Mouse (Mus musculus) midbrain, embryonic 11.5 days (tissue): ENCODE measurements at regions not wholly inside any gene's neighbourhood (a gene's known extent, or its start where the extent isn't known, plus 50 kb on each side); places are given as distances from the start of the nearest gene placed in this dataset.

Source experiments
- ATAC-seq: fragments of 200-750 bp; cut with Nextera tagmentation; 2 replicates; pipeline ENCODE4 v1.8.0; 2017; ENCODE audit warnings: moderate TSS enrichment, moderate library complexity; ENCODE audit not compliant: low FRiP score
- DNase-seq: peaks from one replicate; pipeline ENCODE4 v3.0.0; 2015; ENCODE audit warnings: low spot score; ENCODE audit errors: missing footprints
- H3K27ac ChIP-seq: fragments of 300-500 bp; sonication (generic); 2 replicates; pipeline ENCODE4 v1.5.1; 2014; ENCODE audit warnings: low read depth, low read length
- H3K27me3 ChIP-seq: fragments of 300-500 bp; sonication (generic); 2 replicates; pipeline ENCODE4 v1.6.1; 2014; ENCODE audit warnings: mild to moderate bottlenecking, low read length, moderate library complexity, mixed read lengths; ENCODE audit not compliant: control insufficient read depth, insufficient read depth
- H3K36me3 ChIP-seq: fragments of 300-500 bp; sonication (generic); 2 replicates; pipeline ENCODE4 v1.6.1; 2014; ENCODE audit warnings: mild to moderate bottlenecking, low read length, moderate library complexity, mixed read lengths; ENCODE audit not compliant: control insufficient read depth, insufficient read depth
- H3K4me1 ChIP-seq: fragments of 300-500 bp; sonication (generic); 2 replicates; pipeline ENCODE4 v1.6.1; 2014; ENCODE audit warnings: low read length; ENCODE audit not compliant: control insufficient read depth, insufficient read depth
- H3K4me2 ChIP-seq: fragments of 300-500 bp; sonication (generic); 2 replicates; pipeline ENCODE4 v1.6.1; 2014; ENCODE audit warnings: mild to moderate bottlenecking, moderate library complexity
- H3K4me3 ChIP-seq: fragments of 300-500 bp; sonication (generic); 2 replicates; pipeline ENCODE4 v1.5.1; 2014; ENCODE audit warnings: low read depth, low read length
- H3K9ac ChIP-seq: fragments of 300-500 bp; sonication (generic); 2 replicates; pipeline ENCODE4 v1.6.1; 2014; ENCODE audit warnings: low read length
- H3K9me3 ChIP-seq: fragments of 300-500 bp; sonication (generic); 2 replicates; pipeline ENCODE4 v1.6.1; 2016; ENCODE audit warnings: low read length; ENCODE audit not compliant: control insufficient read depth
- WGBS: fragments of 180-500 bp; shearing (Covaris S2); extraction: QIAGEN DNeasy Blood & Tissue Kit; methylation state at CpG from one replicate; pipeline ENCODE4 v1.1.7; 2014; 5-methylcytosine and 5-hydroxymethylcytosine counted together

DNA sequence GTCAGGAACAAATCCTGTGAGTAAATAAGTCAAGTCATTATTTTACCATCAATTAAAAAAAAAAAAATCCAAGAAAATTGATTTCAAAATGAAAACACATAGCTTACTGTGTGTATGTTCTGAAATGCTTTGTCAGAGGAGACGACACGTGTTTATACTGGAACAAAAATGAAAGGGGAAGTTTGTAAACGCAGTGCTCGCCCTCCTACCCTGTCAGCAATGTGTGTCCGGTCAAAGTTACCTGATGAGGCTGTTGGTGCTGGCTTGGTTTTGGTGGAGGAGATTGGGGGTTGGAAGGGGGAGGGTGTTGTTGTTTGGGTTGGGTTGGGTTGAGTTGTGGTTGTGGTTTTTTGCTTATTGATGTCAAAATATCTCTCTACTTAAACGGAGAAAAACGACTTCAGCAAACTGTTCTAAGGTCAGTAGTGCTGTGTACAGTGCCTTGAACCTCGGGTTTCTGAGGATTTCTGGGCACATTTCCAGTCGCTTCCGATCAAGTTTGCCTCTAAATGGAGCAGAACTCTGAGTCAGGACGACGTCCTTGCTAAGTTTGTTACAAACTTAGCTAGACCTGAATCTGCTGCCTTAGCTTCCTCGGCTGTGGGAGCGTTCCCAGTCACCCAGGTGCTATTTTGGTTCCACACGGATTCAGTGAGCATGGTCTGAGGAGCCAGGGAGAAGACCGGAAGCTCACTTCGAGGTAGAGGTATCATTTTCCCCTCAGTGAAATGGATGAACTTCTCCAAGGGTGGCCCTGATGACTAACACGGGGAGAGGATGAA, 111.6 kb upstream of the Frmd6 start:
- 72% methylated on average over 18 of the region's 18 CpGs for WGBS
- Histone ChIP-seq H3K36me3 (no peaks in the 10 kb centered on the region), H3K27me3 (no peaks in the 10 kb centered on the region), H3K4me3 (no peak overlapping the region), H3K27ac (no peak overlapping the region), H3K9me3 (no peaks in the 10 kb centered on the region), H3K4me2 (no peak overlapping the region), H3K4me1 (no peaks in the 10 kb centered on the region), H3K9ac (no peak overlapping the region)
- ATAC-seq (no peak), DNase-seq (no peak)

DNA sequence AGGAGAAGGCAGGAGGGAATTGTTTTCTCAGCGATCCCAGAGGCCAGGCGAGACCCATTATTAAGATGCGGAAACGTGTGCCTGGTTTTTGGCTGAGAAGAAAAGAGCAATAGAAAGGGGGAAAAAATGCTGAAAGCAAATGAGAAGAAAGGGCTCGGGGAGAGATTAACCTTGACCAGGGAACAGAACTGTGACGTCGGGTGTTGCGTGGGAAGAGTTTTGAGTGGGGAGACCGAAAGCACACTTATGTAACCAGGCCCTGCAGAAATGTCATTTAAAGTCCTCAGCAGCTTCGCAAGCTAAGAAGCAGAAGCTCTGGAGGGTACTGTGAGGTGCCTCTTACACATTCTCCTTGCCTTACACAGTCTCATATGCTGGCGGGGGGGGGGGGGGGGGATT, 111.0 kb upstream of the Frmd6 start:
- no peaks in the 10 kb centered on the region for H3K36me3 ChIP-seq
- WGBS = 35% methylated on average over 11 of the region's 11 CpGs
- DNase-seq = no peak
- no peak overlapping the region for H3K9ac ChIP-seq
- ATAC-seq = no peak
- H3K27ac ChIP-seq = no peak overlapping the region
- H3K4me1 ChIP-seq = no peaks in the 10 kb centered on the region
- H3K9me3 ChIP-seq = no peaks in the 10 kb centered on the region
- no peaks in the 10 kb centered on the region for H3K27me3 ChIP-seq
- H3K4me3 ChIP-seq = no peak overlapping the region
- H3K4me2 ChIP-seq = no peak overlapping the region

- no peak overlapping the region for H3K9ac ChIP-seq
- WGBS = 91% methylated on average over 2 of the region's 2 CpGs
Measured at GRCm38 (mm10) chr12:70715836-70716235, 109.5 kb upstream of the Frmd6 start.

GRCm38 (mm10) chr12:70718602-70719001, 106.7 kb upstream of the Frmd6 start:
- ATAC-seq (no peak), DNase-seq (no peak)
- H3K9ac ChIP-seq = no peak overlapping the region
- H3K27ac ChIP-seq = no peak overlapping the region
- H3K4me1 ChIP-seq = no peaks in the 10 kb centered on the region
- 74% methylated on average over 1 of the region's 1 CpGs for WGBS
- H3K27me3 ChIP-seq = no peaks in the 10 kb centered on the region
- no peak overlapping the region for H3K4me3 ChIP-seq
- H3K36me3 ChIP-seq = no peaks in the 10 kb centered on the region
- H3K4me2 ChIP-seq = no peak overlapping the region
- no peaks in the 10 kb centered on the region for H3K9me3 ChIP-seq

More at GRCm38 (mm10) chr12:70715836-70716235, 109.5 kb upstream of the Frmd6 start:
- Histone ChIP-seq H3K27ac (no peak overlapping the region), H3K36me3 (no peaks in the 10 kb centered on the region), H3K4me3 (no peak overlapping the region), H3K4me1 (no peaks in the 10 kb centered on the region), H3K9me3 (no peaks in the 10 kb centered on the region), H3K4me2 (no peak overlapping the region), H3K27me3 (no peaks in the 10 kb centered on the region)
- ATAC-seq (no peak), DNase-seq (no peak)

DNA sequence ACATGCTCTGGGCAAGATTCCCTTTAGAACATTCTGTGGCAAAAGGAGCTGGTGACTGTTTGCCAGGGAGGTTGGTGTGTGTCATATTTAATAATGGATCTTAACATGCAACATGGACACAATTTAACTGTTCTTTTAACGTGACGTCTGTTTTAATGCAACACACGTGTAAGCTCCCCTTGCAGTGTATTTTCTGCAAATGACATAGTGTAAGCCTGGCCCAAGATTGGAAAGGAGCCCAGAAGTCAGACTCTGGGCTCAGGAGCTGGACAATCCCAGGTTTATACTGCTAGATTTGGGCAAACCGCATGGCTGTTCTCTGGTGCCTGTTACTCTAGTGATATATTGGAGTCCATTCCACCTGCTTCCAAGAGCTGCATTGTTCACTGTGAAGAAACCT, 106.1 kb upstream of the Frmd6 start:
- WGBS = 90% methylated on average over 4 of the region's 4 CpGs
- no peaks in the 10 kb centered on the region for H3K4me1 ChIP-seq
- H3K27ac ChIP-seq = no peak overlapping the region
- ATAC-seq (no peak), DNase-seq (no peak)
- no peak overlapping the region for H3K9ac ChIP-seq
- no peaks in the 10 kb centered on the region for H3K27me3 ChIP-seq
- H3K9me3 ChIP-seq = no peaks in the 10 kb centered on the region
- no peak overlapping the region for H3K4me2 ChIP-seq
- no peaks in the 10 kb centered on the region for H3K36me3 ChIP-seq
- H3K4me3 ChIP-seq = no peak overlapping the region

DNA sequence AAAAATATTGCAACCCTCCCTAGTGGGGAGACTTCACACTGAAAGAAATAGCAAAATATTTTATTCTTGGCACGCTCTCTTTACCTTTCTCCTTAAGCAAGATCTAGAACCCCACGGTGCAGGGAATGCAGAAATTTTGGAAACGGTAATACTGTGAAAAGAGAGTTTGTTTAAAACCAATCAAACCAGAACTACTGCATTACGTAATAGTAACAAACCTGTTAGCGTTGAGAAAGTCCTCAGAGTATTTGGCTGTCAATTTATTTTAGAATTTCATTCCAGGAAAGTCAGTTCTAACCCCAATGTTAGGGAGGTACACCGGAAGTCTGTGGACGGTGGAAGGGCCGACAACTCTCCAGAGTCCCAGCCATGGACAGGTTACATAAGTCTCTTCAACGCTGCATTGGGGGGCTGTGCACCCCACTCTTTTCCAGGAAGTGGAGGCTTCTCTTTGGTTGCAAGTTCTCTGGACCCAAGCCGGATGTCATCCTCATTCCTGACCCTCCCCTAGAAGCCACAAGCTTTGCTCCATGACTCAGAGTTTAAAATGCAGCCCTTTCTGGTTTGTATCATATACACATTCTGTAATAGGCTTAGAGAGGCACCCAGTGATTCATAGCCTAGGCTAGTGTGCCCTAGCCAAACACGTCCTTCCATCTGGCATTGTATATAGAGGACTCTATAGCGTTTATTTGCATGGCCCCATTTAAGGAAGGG, 105.0 kb upstream of the Frmd6 start:
- 90% methylated on average over 12 of the region's 12 CpGs for WGBS
- Histone ChIP-seq H3K27me3 (no peaks in the 10 kb centered on the region), H3K9me3 (no peaks in the 10 kb centered on the region), H3K27ac (no peak overlapping the region), H3K36me3 (no peaks in the 10 kb centered on the region), H3K4me2 (no peak overlapping the region), H3K4me1 (no peaks in the 10 kb centered on the region), H3K9ac (no peak overlapping the region), H3K4me3 (no peak overlapping the region)
- ATAC-seq (no peak), DNase-seq (no peak)

GRCm38 (mm10) chr12:70725326-70725725, 100.0 kb upstream of the Frmd6 start:
- no peak for ATAC-seq

DNA sequence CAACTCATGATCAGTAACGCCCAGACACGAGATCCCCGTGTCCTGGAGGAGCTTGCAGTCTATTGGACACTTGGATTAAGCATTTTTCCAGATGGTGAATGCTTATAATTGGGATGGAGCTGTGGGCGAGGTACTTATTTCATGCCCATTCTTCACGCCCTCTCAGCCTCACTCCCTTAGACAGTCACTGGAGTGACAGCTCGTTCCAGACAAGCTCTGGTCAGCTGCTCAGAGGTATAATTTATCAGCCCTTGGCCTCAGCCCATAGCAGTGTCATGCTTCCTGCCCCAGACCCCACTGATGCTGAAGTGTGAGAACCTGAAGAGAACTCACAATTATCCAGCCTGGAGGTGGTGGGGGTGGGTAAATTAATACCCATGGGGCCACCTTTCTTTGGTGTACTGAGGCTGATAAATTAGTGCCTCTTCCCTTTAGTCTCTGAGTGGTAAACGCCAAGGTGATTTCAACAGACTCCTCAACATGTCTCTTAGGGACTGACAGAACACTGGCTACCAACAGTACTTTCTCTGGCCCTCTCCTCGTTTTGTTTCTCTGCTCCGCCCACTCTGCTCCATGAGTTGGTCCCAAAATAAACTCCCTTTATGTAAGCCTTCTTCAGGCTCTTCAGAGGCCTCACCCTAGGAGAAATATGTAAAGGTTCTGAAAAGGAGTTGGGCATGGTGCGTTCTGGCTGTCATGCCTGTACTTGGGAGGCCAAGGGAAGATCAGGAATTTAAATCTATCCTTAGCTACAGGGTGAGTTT, 97.6 kb upstream of the Frmd6 start:
- Histone ChIP-seq H3K27ac (no peak overlapping the region), H3K27me3 (no peaks in the 10 kb centered on the region), H3K4me2 (no peak overlapping the region), H3K4me1 (no peaks in the 10 kb centered on the region), H3K36me3 (no peaks in the 10 kb centered on the region), H3K4me3 (no peak overlapping the region), H3K9ac (no peak overlapping the region), H3K9me3 (no peaks in the 10 kb centered on the region)
- ATAC-seq (no peak), DNase-seq (no peak)
- WGBS = 85% methylated on average over 10 of the region's 10 CpGs

More at GRCm38 (mm10) chr12:70725326-70725725, 100.0 kb upstream of the Frmd6 start:
- WGBS = 91% methylated on average over 1 of the region's 1 CpGs
- no peak for DNase-seq
- no peaks in the 10 kb centered on the region for H3K36me3 ChIP-seq
- H3K9ac ChIP-seq = no peak overlapping the region
- H3K4me3 ChIP-seq = no peak overlapping the region
- no peaks in the 10 kb centered on the region for H3K4me1 ChIP-seq
- H3K27ac ChIP-seq = no peak overlapping the region
- no peak overlapping the region for H3K4me2 ChIP-seq
- no peaks in the 10 kb centered on the region for H3K27me3 ChIP-seq
- H3K9me3 ChIP-seq = no peaks in the 10 kb centered on the region

- H3K36me3 ChIP-seq = no peaks in the 10 kb centered on the region
- WGBS = 86% methylated on average over 1 of the region's 1 CpGs
- no peak for ATAC-seq
Measured at GRCm38 (mm10) chr12:70728407-70728806, 96.9 kb upstream of the Frmd6 start.

More at GRCm38 (mm10) chr12:70728407-70728806, 96.9 kb upstream of the Frmd6 start:
- DNase-seq = no peak
- Histone ChIP-seq H3K9ac (no peak overlapping the region), H3K4me1 (no peaks in the 10 kb centered on the region), H3K9me3 (no peaks in the 10 kb centered on the region), H3K27ac (no peak overlapping the region), H3K4me3 (no peak overlapping the region), H3K27me3 (no peaks in the 10 kb centered on the region), H3K4me2 (no peak overlapping the region)
